Mouse (Mus musculus): ENCODE results near the gene Ccdc88c. TPM values are rescaled to one million over a fixed set of nuclear protein-coding genes. Genes with fewer than 3 reads are reported as not detected.

Gene Ccdc88c
- polyA plus RNA-seq, 1 experiment from 2014 or later, result 13.3 TPM

DNA sequence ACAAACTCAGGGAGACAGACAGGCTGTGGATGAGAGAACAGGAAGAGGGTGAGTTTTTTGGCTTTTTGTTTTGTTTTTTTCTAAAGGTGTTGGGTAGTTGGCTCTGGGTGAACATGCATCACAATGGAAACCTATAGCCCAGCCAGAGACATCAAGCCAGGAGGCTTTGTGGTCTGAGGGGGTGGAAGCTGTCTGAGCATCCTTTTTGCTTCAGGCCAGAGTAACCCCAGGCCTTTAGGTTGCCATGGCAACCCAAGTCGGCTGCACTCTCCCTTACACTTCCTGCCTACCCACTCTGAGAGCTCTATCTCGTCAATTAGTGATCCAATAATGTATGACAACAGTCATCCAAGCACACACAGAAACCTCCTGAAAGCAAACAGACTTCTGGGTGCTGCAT, 133.4 kb downstream of the Ccdc88c start:
- 7% methylated on average over 2 of the region's 2 CpGs for WGBS
- Histone ChIP-seq H3K36me3 (ENCODE audit: control insufficient read depth, insufficient read depth, low read length) (no peaks in the 10 kb centered on the region), H3K27me3 (ENCODE audit: control insufficient read depth, insufficient read depth, low read length) (peaks cover 18% of the 10 kb centered on the region), H3K9me3 (ENCODE audit: control insufficient read depth, low read depth, low read length) (no peaks in the 10 kb centered on the region), H3K4me3 (ENCODE audit: low read depth, low read length) (no peak overlapping the region), H3K27ac (ENCODE audit: low read length) (no peak overlapping the region), H3K4me1 (ENCODE audit: control insufficient read depth, insufficient read depth, low read length) (no peaks in the 10 kb centered on the region; the same call in 1 of the 2 replicates), H3K4me2 (replicated peaks; ENCODE audit: low read depth, low read length) (no peak overlapping the region), H3K9ac (replicated peaks; ENCODE audit: low read depth, low read length) (no peak overlapping the region)
- ATAC-seq (ENCODE audit: insufficient number of reproducible peaks, insufficient read depth, low FRiP score, low read depth), result no peak

DNA sequence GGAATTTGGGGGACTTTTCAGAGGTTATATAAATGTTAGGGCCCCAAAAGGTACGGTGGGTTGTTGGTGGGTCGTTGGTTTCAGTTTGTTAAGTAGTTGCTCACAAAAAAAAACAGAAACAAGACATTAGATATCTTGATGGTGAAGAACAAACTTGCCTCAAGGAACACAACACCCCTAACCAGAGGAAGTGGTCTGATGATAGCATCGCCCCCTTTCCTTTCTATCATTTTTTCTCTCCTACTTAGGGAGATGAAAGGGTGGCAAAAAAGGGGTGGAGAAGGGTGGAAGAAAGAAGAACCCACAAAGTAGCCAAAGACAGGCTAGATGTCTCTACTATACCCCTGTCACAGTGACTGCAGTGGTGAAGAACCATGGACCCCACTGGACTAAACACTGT, 138.3 kb downstream of the Ccdc88c start:
- H3K4me3 ChIP-seq (ENCODE audit: low read depth, low read length), result no peak overlapping the region
- H3K9me3 ChIP-seq (ENCODE audit: control insufficient read depth, low read depth, low read length), result no peaks in the 10 kb centered on the region
- H3K9ac ChIP-seq (replicated peaks; ENCODE audit: low read depth, low read length), result no peak overlapping the region
- no peak overlapping the region for H3K27ac ChIP-seq (ENCODE audit: low read length)
- H3K36me3 ChIP-seq (ENCODE audit: control insufficient read depth, insufficient read depth, low read length), result no peaks in the 10 kb centered on the region
- 83% methylated on average over 3 of the region's 3 CpGs for WGBS
- no peaks in the 10 kb centered on the region for H3K4me1 ChIP-seq (ENCODE audit: control insufficient read depth, insufficient read depth, low read length)
- ATAC-seq (ENCODE audit: insufficient number of reproducible peaks, insufficient read depth, low FRiP score, low read depth), result no peak
- H3K27me3 ChIP-seq (ENCODE audit: control insufficient read depth, insufficient read depth, low read length), result no peaks in the 10 kb centered on the region
- H3K4me2 ChIP-seq (replicated peaks; ENCODE audit: low read depth, low read length), result no peak overlapping the region

DNA sequence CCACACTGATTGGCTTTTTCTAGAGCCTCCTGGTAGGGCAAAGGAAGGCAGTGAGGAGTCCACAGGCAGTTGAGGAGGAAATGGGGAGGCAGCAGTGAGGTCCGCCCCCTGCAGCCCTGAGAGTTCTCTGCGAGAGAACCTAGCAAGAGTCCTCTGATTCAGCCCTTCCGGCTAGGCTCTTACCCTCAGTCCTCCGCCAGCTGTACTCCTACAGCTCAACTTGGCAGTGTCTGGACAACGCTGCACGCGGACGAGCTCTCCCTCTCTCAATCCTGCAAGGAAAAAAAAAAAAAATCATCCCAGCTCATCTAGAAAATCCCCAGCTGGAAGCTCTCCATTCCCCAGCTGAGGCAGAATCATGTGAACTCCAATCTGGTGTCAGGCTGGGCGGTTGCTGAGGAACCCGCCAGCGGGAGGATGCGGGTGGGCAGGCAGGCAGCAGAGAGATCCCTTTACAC, 141.0 kb downstream of the Ccdc88c start:
- Histone ChIP-seq H3K36me3 (ENCODE audit: control insufficient read depth, insufficient read depth, low read length) (no peaks in the 10 kb centered on the region), H3K4me1 (ENCODE audit: control insufficient read depth, insufficient read depth, low read length) (0 out of 2 replicates have a peak, but pooled peaks cover 3% of the 10 kb centered on the region), H3K27me3 (ENCODE audit: control insufficient read depth, insufficient read depth, low read length) (no peaks in the 10 kb centered on the region), H3K9me3 (ENCODE audit: control insufficient read depth, low read depth, low read length) (no peaks in the 10 kb centered on the region), H3K4me3 (ENCODE audit: low read depth, low read length) (no peak overlapping the region), H3K9ac (replicated peaks; ENCODE audit: low read depth, low read length) (no peak overlapping the region), H3K27ac (ENCODE audit: low read length) (peak overlapping the region; percentile 17; the same call in 1 of the 2 replicates), H3K4me2 (replicated peaks; ENCODE audit: low read depth, low read length) (no peak overlapping the region)
- WGBS, result 16% methylated on average over 12 of the region's 12 CpGs
- peak; percentile 72; the same call in 1 of the 2 replicates for ATAC-seq (ENCODE audit: insufficient number of reproducible peaks, insufficient read depth, low FRiP score, low read depth)

DNA sequence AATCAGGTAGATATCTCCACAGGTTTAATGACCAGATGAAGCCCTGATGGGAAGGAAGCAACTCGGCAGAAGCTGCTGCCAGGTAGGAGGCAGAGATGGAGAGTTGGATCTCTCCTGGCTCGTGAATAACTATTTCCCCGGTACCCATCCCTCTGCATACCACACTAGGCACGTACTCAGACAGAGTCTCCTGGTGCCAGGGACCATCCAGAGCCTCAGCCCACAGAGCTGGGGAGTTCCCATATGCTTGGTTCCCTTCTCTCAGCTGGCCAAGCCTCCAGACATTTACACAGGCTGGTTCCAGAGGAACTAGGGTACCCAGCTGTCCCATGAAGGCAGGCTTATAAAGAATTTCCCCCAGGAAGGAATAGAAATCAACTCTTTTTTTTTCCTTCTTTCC, 142.0 kb downstream of the Ccdc88c start:
- 0 out of 2 replicates have a peak, but pooled peaks cover 3% of the 10 kb centered on the region for H3K4me1 ChIP-seq (ENCODE audit: control insufficient read depth, insufficient read depth, low read length)
- H3K4me2 ChIP-seq (replicated peaks; ENCODE audit: low read depth, low read length), result no peak overlapping the region
- no peak overlapping the region for H3K9ac ChIP-seq (replicated peaks; ENCODE audit: low read depth, low read length)
- no peaks in the 10 kb centered on the region for H3K9me3 ChIP-seq (ENCODE audit: control insufficient read depth, low read depth, low read length)
- no peaks in the 10 kb centered on the region for H3K36me3 ChIP-seq (ENCODE audit: control insufficient read depth, insufficient read depth, low read length)
- H3K27me3 ChIP-seq (ENCODE audit: control insufficient read depth, insufficient read depth, low read length), result no peaks in the 10 kb centered on the region
- no peak for ATAC-seq (ENCODE audit: insufficient number of reproducible peaks, insufficient read depth, low FRiP score, low read depth)
- H3K27ac ChIP-seq (ENCODE audit: low read length), result no peak overlapping the region
- H3K4me3 ChIP-seq (ENCODE audit: low read depth, low read length), result no peak overlapping the region
- 75% methylated on average over 4 of the region's 4 CpGs for WGBS

DNA sequence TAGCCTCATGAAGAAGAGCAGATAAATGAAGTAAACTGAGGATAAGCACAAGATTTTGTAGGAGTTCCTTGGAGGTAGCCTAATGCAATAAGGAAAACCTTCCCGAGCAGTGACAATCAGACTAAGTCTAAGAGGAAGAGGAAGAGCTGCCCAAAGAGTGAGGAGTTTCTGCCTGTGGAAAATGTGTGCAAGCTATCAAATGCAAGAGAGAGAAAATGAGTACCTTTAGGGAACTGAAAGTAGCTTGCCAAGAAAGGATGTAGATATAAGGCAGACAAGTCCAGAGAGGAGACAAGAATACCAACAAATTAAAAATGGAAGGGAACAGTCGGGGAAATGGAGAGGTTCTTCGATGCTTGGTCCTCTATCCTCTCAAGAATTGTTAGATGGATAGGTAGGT, 143.3 kb downstream of the Ccdc88c start:
- no peak overlapping the region for H3K27ac ChIP-seq (ENCODE audit: low read length)
- H3K36me3 ChIP-seq (ENCODE audit: control insufficient read depth, insufficient read depth, low read length), result no peaks in the 10 kb centered on the region
- no peaks in the 10 kb centered on the region for H3K9me3 ChIP-seq (ENCODE audit: control insufficient read depth, low read depth, low read length)
- H3K4me1 ChIP-seq (ENCODE audit: control insufficient read depth, insufficient read depth, low read length), result 0 out of 2 replicates have a peak, but pooled peaks cover 3% of the 10 kb centered on the region
- H3K9ac ChIP-seq (replicated peaks; ENCODE audit: low read depth, low read length), result no peak overlapping the region
- WGBS, result 86% methylated on average over 3 of the region's 3 CpGs
- H3K4me2 ChIP-seq (replicated peaks; ENCODE audit: low read depth, low read length), result no peak overlapping the region
- no peaks in the 10 kb centered on the region for H3K27me3 ChIP-seq (ENCODE audit: control insufficient read depth, insufficient read depth, low read length)
- no peak for ATAC-seq (ENCODE audit: insufficient number of reproducible peaks, insufficient read depth, low FRiP score, low read depth)
- H3K4me3 ChIP-seq (ENCODE audit: low read depth, low read length), result no peak overlapping the region

DNA sequence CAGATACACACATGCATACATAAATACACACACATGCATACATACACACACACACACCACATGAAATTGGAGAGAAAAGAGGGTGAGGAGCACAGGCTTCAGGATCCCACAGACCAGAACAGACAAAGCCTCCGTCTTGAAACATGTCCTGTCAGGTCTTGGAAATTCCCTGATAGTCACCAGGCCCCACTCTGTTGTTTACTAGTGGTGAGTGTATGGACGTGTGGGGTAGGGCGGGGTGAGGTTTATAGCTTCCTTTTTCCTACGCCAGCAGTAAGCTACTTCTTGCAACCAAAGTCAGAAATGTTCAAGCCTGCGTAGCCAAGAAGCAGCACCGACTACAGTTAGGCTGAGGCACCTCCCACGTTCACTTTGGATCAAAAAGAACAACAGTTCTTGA, 145.7 kb downstream of the Ccdc88c start:
- no peak overlapping the region for H3K9ac ChIP-seq (replicated peaks; ENCODE audit: low read depth, low read length)
- no peak overlapping the region for H3K4me2 ChIP-seq (replicated peaks; ENCODE audit: low read depth, low read length)
- WGBS, result 45% methylated on average over 7 of the region's 7 CpGs
- 0 out of 2 replicates have a peak, but pooled peaks cover 3% of the 10 kb centered on the region for H3K4me1 ChIP-seq (ENCODE audit: control insufficient read depth, insufficient read depth, low read length)
- no peak for ATAC-seq (ENCODE audit: insufficient number of reproducible peaks, insufficient read depth, low FRiP score, low read depth)
- no peaks in the 10 kb centered on the region for H3K9me3 ChIP-seq (ENCODE audit: control insufficient read depth, low read depth, low read length)
- no peak overlapping the region for H3K27ac ChIP-seq (ENCODE audit: low read length)
- H3K4me3 ChIP-seq (ENCODE audit: low read depth, low read length), result no peak overlapping the region
- H3K27me3 ChIP-seq (ENCODE audit: control insufficient read depth, insufficient read depth, low read length), result no peaks in the 10 kb centered on the region
- no peaks in the 10 kb centered on the region for H3K36me3 ChIP-seq (ENCODE audit: control insufficient read depth, insufficient read depth, low read length)

DNA sequence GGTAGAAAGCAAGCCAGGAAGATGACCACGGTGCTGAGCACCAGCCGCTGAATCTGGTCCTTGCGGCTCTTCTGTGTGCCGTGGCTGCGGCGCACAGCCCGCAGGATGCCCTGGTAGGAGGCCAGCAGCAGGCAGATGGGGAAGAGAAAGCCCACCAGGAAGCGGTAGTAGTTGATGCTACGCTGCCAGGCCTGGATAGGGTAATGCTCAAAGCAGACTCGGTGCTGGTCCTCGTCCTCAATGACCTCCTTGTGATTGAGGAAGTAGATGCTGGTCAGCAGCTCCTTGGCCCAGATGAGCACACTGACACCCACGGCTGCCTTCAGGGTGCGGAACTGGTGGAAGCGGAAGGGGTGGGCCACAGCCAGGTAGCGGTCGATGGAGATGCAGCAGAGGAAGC, 150.3 kb downstream of the Ccdc88c start:
- no peak for ATAC-seq (ENCODE audit: insufficient number of reproducible peaks, insufficient read depth, low FRiP score, low read depth)
- Histone ChIP-seq H3K9ac (replicated peaks; ENCODE audit: low read depth, low read length) (no peak overlapping the region), H3K27me3 (ENCODE audit: control insufficient read depth, insufficient read depth, low read length) (no peaks in the 10 kb centered on the region), H3K4me1 (ENCODE audit: control insufficient read depth, insufficient read depth, low read length) (0 out of 2 replicates have a peak, but pooled peaks cover under 1% of the 10 kb centered on the region), H3K4me2 (replicated peaks; ENCODE audit: low read depth, low read length) (no peak overlapping the region), H3K27ac (ENCODE audit: low read length) (no peak overlapping the region), H3K4me3 (ENCODE audit: low read depth, low read length) (no peak overlapping the region), H3K36me3 (ENCODE audit: control insufficient read depth, insufficient read depth, low read length) (no peaks in the 10 kb centered on the region), H3K9me3 (ENCODE audit: control insufficient read depth, low read depth, low read length) (no peaks in the 10 kb centered on the region)
- 89% methylated on average over 16 of the region's 16 CpGs for WGBS

DNA sequence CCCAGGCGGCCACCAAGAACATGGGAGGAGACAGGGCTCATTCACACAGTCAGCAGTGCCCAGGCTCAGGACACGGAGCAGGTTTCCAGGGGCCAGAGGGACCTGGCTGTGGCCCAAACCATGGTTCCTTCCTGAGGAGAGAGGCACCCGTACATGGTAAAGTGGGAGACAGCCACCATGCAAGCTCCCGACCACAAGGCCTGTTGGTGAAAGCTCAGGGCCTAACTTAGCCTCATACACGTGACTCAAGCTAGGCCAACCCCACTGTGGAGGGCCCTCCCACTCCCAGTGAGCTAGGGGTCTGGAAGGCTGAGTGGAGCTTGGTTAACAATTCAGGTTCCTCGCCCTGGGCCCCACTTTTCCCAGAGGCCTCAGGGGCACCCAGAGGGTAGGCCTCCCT, 150.9 kb downstream of the Ccdc88c start:
- Histone ChIP-seq H3K4me2 (replicated peaks; ENCODE audit: low read depth, low read length) (no peak overlapping the region), H3K9me3 (ENCODE audit: control insufficient read depth, low read depth, low read length) (no peaks in the 10 kb centered on the region), H3K36me3 (ENCODE audit: control insufficient read depth, insufficient read depth, low read length) (no peaks in the 10 kb centered on the region), H3K27me3 (ENCODE audit: control insufficient read depth, insufficient read depth, low read length) (no peaks in the 10 kb centered on the region), H3K4me3 (ENCODE audit: low read depth, low read length) (no peak overlapping the region), H3K4me1 (ENCODE audit: control insufficient read depth, insufficient read depth, low read length) (no peaks in the 10 kb centered on the region), H3K9ac (replicated peaks; ENCODE audit: low read depth, low read length) (no peak overlapping the region), H3K27ac (ENCODE audit: low read length) (no peak overlapping the region)
- no peak for ATAC-seq (ENCODE audit: insufficient number of reproducible peaks, insufficient read depth, low FRiP score, low read depth)
- 77% methylated on average over 6 of the region's 6 CpGs for WGBS

DNA sequence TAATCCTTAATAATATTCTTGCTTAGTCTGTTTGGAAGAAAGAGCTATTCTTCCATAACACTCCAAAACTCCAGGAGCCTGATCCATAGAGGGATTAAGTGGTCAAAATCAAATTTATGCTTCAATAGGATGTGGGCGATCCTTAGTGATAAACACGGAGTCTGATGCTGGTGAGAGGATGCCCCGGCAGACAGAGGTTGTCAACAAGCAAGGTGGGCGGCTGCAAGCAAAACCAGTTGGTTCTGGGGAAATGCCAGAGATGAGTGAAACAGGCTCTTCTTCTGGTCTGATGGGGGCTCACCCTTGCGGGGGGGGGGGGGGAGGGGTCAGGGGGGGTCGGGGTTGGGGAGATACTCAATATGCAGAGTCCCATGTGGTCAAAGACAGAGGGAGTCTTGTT, 152.9 kb downstream of the Ccdc88c start:
- H3K9ac ChIP-seq (replicated peaks; ENCODE audit: low read depth, low read length), result no peak overlapping the region
- no peak for ATAC-seq (ENCODE audit: insufficient number of reproducible peaks, insufficient read depth, low FRiP score, low read depth)
- H3K4me3 ChIP-seq (ENCODE audit: low read depth, low read length), result no peak overlapping the region
- no peaks in the 10 kb centered on the region for H3K27me3 ChIP-seq (ENCODE audit: control insufficient read depth, insufficient read depth, low read length)
- H3K9me3 ChIP-seq (ENCODE audit: control insufficient read depth, low read depth, low read length), result no peaks in the 10 kb centered on the region
- H3K36me3 ChIP-seq (ENCODE audit: control insufficient read depth, insufficient read depth, low read length), result no peaks in the 10 kb centered on the region
- no peaks in the 10 kb centered on the region for H3K4me1 ChIP-seq (ENCODE audit: control insufficient read depth, insufficient read depth, low read length)
- no peak overlapping the region for H3K27ac ChIP-seq (ENCODE audit: low read length)
- 67% methylated on average over 5 of the region's 6 CpGs for WGBS
- H3K4me2 ChIP-seq (replicated peaks; ENCODE audit: low read depth, low read length), result no peak overlapping the region
